Mouse (Mus musculus) ES-E14 (cell line): ENCODE measurements at regions not wholly inside any gene's neighbourhood (a gene's known extent, or its start where the extent isn't known, plus 50 kb on each side); places are given as distances from the start of the nearest gene placed in this dataset.
"Not testable (repeated sequence)": the region's sequence is repeated elsewhere in the genome, so short reads cannot be mapped to it uniquely, and the experiment has no call there.

Experiments
- DNase-seq: peaks from one replicate; pipeline ENCODE4 v3.0.0-alpha.2; 2013; ENCODE audit warnings: low read depth, low spot score
- H3K27ac ChIP-seq: 2 replicates; pipeline ENCODE4 v1.5.1; 2012; ENCODE audit warnings: low read depth, mild to moderate bottlenecking, low read length, moderate library complexity, mixed read lengths; ENCODE audit not compliant: poor library complexity, insufficient read depth, severe bottlenecking
- H3K36me3 ChIP-seq: 2 replicates; pipeline ENCODE4 v1.6.1; 2012; ENCODE audit warnings: mild to moderate bottlenecking, low read length, moderate library complexity, mixed read lengths; ENCODE audit not compliant: control insufficient read depth, poor library complexity, insufficient read depth, severe bottlenecking
- H3K4me1 ChIP-seq, 2 experiments: fragments of 150-350 bp in 1 of 2; sonication (generic) in 1 of 2; 2 replicates each; pipeline ENCODE4 v1.6.1; 2012; ENCODE audit warnings: low read length in 2 of 2, mild to moderate bottlenecking in 1 of 2, mixed read lengths in 1 of 2; ENCODE audit not compliant: control insufficient read depth in 2 of 2, insufficient read depth in 2 of 2, poor library complexity in 1 of 2
- H3K4me3 ChIP-seq, 2 experiments: fragments of 150-350 bp in 1 of 2; sonication (generic) in 1 of 2; 2 replicates each; pipeline ENCODE4 v1.5.1; 2012; ENCODE audit warnings: low read length in 2 of 2, low read depth in 1 of 2, mild to moderate bottlenecking in 1 of 2, mixed read lengths in 1 of 2; ENCODE audit not compliant: insufficient read depth in 1 of 2, poor library complexity in 1 of 2, severe bottlenecking in 1 of 2
- H3K9ac ChIP-seq: 2 replicates; pipeline ENCODE4 v1.6.1; 2012; ENCODE audit warnings: low read depth, mild to moderate bottlenecking, low read length, mixed read lengths; ENCODE audit not compliant: poor library complexity, insufficient read depth, severe bottlenecking
- H3K9me3 ChIP-seq: fragments of 150-350 bp; sonication (generic); 2 replicates; pipeline ENCODE4 v1.6.1; 2012; ENCODE audit warnings: low read depth, mild to moderate bottlenecking, low read length; ENCODE audit not compliant: control insufficient read depth, insufficient read depth
- CHD2 ChIP-seq: IDR thresholded peaks from 2 replicates; pipeline ENCODE4 v1.6.1; 2014; ENCODE audit warnings: mild to moderate bottlenecking, low read depth, low read length, inconsistent platforms
- HCFC1 ChIP-seq: IDR thresholded peaks from 2 replicates; pipeline ENCODE4 v1.6.1; 2012; ENCODE audit warnings: low read length, inconsistent platforms, borderline replicate concordance; ENCODE audit not compliant: insufficient read depth
- MAFK ChIP-seq: IDR thresholded peaks from 2 replicates; pipeline ENCODE4 v1.6.1; 2014; ENCODE audit warnings: mild to moderate bottlenecking, low read depth, low read length, inconsistent platforms; ENCODE audit not compliant: insufficient read depth
- ZC3H11A ChIP-seq: IDR thresholded peaks from 2 replicates; pipeline ENCODE4 v1.6.1; 2012; ENCODE audit warnings: low read depth, mild to moderate bottlenecking, inconsistent platforms, low read length, borderline replicate concordance
- ZNF384 ChIP-seq: IDR thresholded peaks from 2 replicates; pipeline ENCODE4 v1.6.1; 2012; ENCODE audit warnings: low read depth, low read length, inconsistent platforms
- in situ Hi-C, 2 experiments: fragments of 600-800 bp; cut with MboI; formaldehyde crosslinking; loops; one replicate each; pipeline ENCODE4 v1.15.1; 2025; ENCODE audit warnings: low sequenced_read_pairs in 2 of 2, inconsistent platforms in 1 of 2; ENCODE audit not compliant: unreplicated experiment in 2 of 2

DNA sequence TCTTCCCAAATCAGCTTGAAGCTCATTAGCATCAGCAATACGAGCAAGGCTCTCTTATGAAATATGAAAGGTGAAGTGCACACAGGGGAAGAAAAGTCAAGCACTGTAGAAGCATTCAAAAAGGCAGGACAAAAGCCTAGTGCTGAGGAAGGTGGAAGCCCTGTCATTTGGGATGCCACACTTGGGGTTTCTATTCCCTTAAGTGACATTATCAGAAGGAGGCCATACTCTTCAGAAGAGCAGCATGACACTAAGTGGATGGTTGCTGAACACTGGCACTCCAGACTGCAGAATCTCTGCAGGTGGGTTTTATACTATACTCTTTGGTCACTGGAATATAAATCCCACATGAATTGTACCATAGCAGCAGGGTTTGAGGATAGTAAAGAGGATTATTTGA lies 120.4 kb upstream of the Pcsk1 start:
- in situ Hi-C loops: no loop called here
- Histone ChIP-seq H3K27ac (no peak overlapping the region), H3K9ac (no peak overlapping the region), H3K4me3 (no peak overlapping the region), H3K9me3 (no peaks in the 10 kb centered on the region), H3K36me3 (no peaks in the 10 kb centered on the region), H3K4me1 (no peaks in the 10 kb centered on the region)
- DNase-seq: no peak
- TF ChIP-seq ZC3H11A (no peak), CHD2 (no peak), ZNF384 (no peak), HCFC1 (no peak), MAFK (no peak)

DNA sequence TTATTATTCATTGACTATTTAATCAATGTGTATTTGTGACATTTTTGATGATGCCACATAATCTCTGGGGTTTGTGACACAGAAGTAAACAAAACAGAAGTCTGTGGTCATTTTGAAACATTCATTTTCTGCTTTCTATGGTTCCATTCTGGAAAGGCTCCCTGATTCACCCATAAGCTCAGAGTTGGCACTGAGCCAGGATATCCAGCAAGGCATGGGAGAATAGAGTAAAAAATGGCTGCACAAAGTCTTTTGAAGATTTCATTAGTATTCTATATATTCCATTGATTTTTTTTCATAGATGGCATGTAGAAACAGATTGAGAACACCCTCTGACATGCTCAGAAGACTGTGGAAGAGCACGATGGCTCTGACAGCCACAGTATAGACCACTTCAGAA lies 133.8 kb upstream of the Pcsk1 start:
- Histone ChIP-seq H3K9ac (no peak overlapping the region), H3K9me3 (no peaks in the 10 kb centered on the region), H3K4me3 (no peak overlapping the region), H3K36me3 (no peaks in the 10 kb centered on the region), H3K27ac (no peak overlapping the region), H3K4me1 (no peaks in the 10 kb centered on the region)
- in situ Hi-C loops: no loop called here
- DNase-seq: no peak
- TF ChIP-seq CHD2: no peak
- no peak for TF ChIP-seq ZNF384
- TF ChIP-seq ZC3H11A: no peak
- no peak for TF ChIP-seq MAFK
- no peak for TF ChIP-seq HCFC1

DNA sequence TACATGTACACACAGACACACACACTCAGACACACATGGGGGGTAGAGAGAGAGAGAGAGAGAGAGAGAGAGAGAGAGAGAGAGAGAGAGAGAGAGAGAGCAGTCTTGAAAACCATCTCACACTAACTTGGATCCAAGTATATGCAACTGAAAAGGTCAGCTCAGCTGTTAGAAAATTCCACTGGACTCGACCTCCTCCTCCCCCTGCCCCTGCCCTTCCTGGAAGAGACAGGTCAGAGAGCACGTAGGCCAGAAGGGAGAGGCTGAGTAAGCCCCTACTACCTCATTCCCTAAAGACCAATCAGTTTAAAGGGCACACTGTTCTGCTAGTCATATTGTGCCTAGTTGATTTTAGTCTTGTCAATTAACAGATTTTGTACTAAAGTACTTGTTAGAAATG lies 105.0 kb upstream of the Cast start:
- in situ Hi-C loops, H3K4me3 ChIP-seq, H3K9ac ChIP-seq, H3K9me3 ChIP-seq, H3K4me1 ChIP-seq, H3K27ac ChIP-seq, H3K36me3 ChIP-seq, DNase-seq: not testable (repeated sequence)

DNA sequence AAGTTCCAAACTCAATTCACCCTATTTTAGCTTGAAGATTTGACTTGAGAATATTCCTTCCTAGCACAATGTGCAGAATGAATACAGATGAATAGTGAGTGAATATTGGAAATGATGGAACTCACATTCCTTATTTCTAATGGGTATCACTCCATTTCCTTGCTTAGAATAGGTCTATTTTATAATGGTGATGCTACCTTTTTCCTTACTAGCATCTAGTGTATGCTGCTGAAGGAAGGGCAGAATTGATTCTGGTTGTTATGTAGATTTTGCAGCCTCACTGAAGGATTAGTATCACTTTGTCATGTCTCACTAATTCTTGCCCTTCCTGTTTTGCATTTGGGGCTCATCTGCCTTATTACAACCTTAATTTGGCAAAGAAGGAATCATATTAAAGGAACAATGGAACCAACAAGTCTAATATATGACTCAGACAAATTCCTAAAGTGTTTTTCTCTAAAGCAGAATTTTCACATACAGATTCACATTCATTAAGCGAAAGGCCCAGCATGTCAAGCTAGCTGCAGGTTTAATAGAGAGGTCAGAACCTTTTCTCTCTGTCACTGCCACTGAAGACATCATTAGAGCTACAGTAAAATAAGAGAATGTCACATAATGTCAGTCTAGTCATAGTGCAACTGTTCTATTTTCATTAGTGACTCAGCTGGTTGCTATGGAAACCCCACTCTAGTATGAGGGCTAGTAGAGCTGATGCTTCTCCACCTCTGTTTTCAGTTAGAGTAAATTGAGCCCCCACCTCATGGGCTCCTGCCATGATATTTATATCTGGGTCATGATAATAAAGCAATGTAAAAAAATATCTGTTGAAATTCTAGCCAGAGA lies 94.8 kb upstream of the Cast start:
- no peak overlapping the region for H3K4me3 ChIP-seq
- H3K27ac ChIP-seq: no peak overlapping the region
- no peaks in the 10 kb centered on the region for H3K9me3 ChIP-seq
- H3K4me1 ChIP-seq: no peaks in the 10 kb centered on the region
- no peaks in the 10 kb centered on the region for H3K36me3 ChIP-seq
- no peak overlapping the region for H3K9ac ChIP-seq
- TF ChIP-seq HCFC1 (no peak), CHD2 (no peak), ZC3H11A (no peak), ZNF384 (no peak), MAFK (no peak)
- in situ Hi-C loops: no loop called here
- no peak for DNase-seq

DNA sequence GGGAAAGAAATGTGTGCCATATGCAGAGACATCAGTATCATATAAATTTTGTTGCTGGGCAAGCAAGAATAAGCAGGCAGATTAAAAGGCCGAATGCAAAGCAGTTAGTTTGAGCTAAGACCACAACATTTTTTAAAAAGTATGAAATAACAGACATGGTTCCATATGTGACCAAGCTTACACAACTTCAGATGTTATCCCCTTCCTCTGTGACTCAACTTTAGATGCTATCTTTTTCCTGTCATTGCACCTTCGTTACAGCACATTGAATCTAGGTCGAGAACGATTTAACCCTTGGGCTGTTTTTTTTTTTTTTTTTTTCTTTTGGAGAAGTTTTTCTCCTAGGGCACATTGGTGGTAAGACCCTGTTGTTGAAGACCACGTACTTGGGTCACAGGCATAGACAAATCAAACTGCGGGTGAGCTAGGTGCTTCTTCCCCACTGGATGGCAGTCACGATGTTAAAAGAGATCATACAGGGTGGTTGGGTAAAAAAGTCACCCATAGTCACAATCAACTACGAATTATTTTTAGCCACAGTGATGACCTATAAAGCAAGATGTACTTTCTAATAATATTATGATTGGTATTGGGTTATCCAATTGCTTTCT lies 81.4 kb upstream of the Cast start:
- Histone ChIP-seq H3K9me3 (no peaks in the 10 kb centered on the region), H3K9ac (no peak overlapping the region), H3K36me3 (no peaks in the 10 kb centered on the region), H3K27ac (no peak overlapping the region), H3K4me3 (no peak overlapping the region), H3K4me1 (no peaks in the 10 kb centered on the region)
- no peak for DNase-seq
- TF ChIP-seq ZNF384 (no peak), HCFC1 (no peak), CHD2 (no peak), MAFK (no peak), ZC3H11A (no peak)
- in situ Hi-C loops: no loop called here
